Mouse (Mus musculus): ENCODE measurements around the gene Vwa3b. TPM values are rescaled to one million over a fixed set of nuclear protein-coding genes. Genes with fewer than 3 reads are reported as not detected.

Vwa3b gene
- total RNA-seq, 2 experiments from 2014 or later, result 1.9 to 2.8 TPM

Other genes with a start within 250 kb of the Vwa3b start
- 10 to 100 TPM; 39.3 to 48.0 TPM for gene Tmem131, start 82.9 kb upstream of the Vwa3b start, total RNA-seq (2021)
- 1 to 10 TPM; 1.5 to 2.2 TPM for gene Cnga3, start 187.8 kb downstream of the Vwa3b start, total RNA-seq (2021)